Mouse (Mus musculus) leukemia stem cell, adult 10-12 weeks (primary cell): Measurements from ENCODE around the gene Serpina3j. TPM values are rescaled to one million over a fixed set of nuclear protein-coding genes. Genes with fewer than 3 reads are reported as not detected.

Source experiments
- polyA plus RNA-seq: library from polyadenylated mRNA; stranded (reverse); fragments of >175 nt; gene quantifications from 2 replicates; pipeline ENCODE4 v1.2.3, GENCODE M21; 2012; ENCODE audit warnings: low replicate concordance

Serpina3j gene
- polyA plus RNA-seq, result not detected in 2 replicates

GRCm38 (mm10) chr12:104314253-104314652, at the start of gene Serpina3j:
TSS of gene Serpina3j (plus strand) at chr12:104314553.

GRCm38 (mm10) chr12:104338226-104338625, 23.9 kb downstream of the Serpina3j start, which contains the start of the genes Serpina3k and Serpina3m:
TSS of gene Serpina3k (plus strand) at chr12:104338486.
TSS of gene Serpina3m (plus strand) at chr12:104338486.

Other genes with a start within 250 kb of the Serpina3j start
- gene Serpina5, start 213.4 kb upstream of the Serpina3j start, polyA plus RNA-seq, result not detected in 2 replicates
- gene Serpina3a, start 201.8 kb upstream of the Serpina3j start, polyA plus RNA-seq, result not detected in 2 replicates
- gene Serpina3b, start 186.6 kb upstream of the Serpina3j start, polyA plus RNA-seq, result not detected in 2 replicates
- gene Serpina3c, start 160.7 kb upstream of the Serpina3j start, polyA plus RNA-seq, result not detected in 2 replicates
- gene Serpina3f, start 100.0 kb upstream of the Serpina3j start, polyA plus RNA-seq, result 0.11 and 0.14 TPM in 2 replicates
- 5.4 and 17.4 TPM in 2 replicates for gene Serpina3g, start 78.3 kb upstream of the Serpina3j start, polyA plus RNA-seq
- not detected in 2 replicates for gene Serpina3i, start 51.4 kb upstream of the Serpina3j start, polyA plus RNA-seq
- gene Serpina3k, start 23.9 kb downstream of the Serpina3j start, polyA plus RNA-seq, result not detected in 2 replicates
- not detected in 2 replicates for gene Serpina3m, start 23.9 kb downstream of the Serpina3j start, polyA plus RNA-seq
- 0.11 and 0.22 TPM in 2 replicates for gene Serpina3n, start 92.2 kb downstream of the Serpina3j start, polyA plus RNA-seq
- gene Gsc, start 158.8 kb downstream of the Serpina3j start, polyA plus RNA-seq, result not detected in 2 replicates